Mouse (Mus musculus): ENCODE results near the gene Ptprk.

DNA sequence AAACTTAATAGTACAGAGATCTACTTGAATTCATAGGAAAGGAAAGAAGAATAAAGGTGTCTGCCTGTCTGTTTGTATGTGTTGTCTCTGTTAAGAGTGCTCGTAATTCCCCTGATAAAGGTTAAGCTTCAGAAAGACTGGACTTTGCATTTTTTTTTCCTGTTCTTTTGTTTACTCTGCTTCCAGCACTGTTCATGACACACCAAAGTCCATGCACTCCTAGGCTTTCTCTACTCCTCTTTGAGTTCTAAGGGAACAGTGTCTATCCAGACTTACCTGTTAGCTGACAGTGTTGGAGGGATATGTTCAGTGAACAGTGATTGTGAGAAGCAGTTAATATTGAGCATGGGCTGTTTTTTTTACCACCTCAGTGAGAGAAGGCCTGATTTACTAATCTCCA lies 385.3 kb downstream of the Ptprk start:
- TF ChIP-seq CTCF (IDR thresholded peaks at IDR 0.05; ENCODE audit: control insufficient read depth, insufficient read depth, insufficient replicate concordance, low read depth, low read length) (no peak), POLR2A (IDR thresholded peaks at IDR 0.05; ENCODE audit: control insufficient read depth, low read depth, low read length) (no peak)
